Mouse (Mus musculus) megakaryocyte, embryonic 14.5 days (primary cell): ENCODE results near the gene Ybx2.
A peak's percentile ranks its signal among the peaks of the same experiment; 100 is the strongest.

Source experiments
- FLI1 ChIP-seq: IDR thresholded peaks from 2 replicates; pipeline ENCODE4 v1.6.1; 2012; ENCODE audit warnings: low read length, inconsistent platforms, mixed read lengths
- GATA1 ChIP-seq: IDR thresholded peaks from 3 replicates; pipeline ENCODE4 v1.6.1; 2012; ENCODE audit warnings: mixed read lengths, low read length, inconsistent platforms, borderline replicate concordance

- TF ChIP-seq GATA1, result no peak
- peak; percentile 54; the same call in 1 of the 2 replicates for TF ChIP-seq FLI1
Observed at GRCm38 (mm10) chr11:69913554-69914371, 21.8 kb upstream of the Ybx2 start, which contains the start of gene Gps2.
